Mouse (Mus musculus) heart, postnatal 36 days (tissue): ENCODE measurements around the gene Efcab14. TPM values are rescaled to one million over a fixed set of nuclear protein-coding genes. Genes with fewer than 3 reads are reported as not detected.

Source experiments
- DNase-seq, 2 experiments: peaks; one replicate each; pipeline ENCODE4 v3.0.0; 2021 to 2022
- intact Hi-C: fragments of 180-260 bp; cut with DNase I; formaldehyde crosslinking; loops from one replicate; pipeline ENCODE4 v1.15.1; 2025
- total RNA-seq, 2 experiments: library from RNA; stranded (reverse); gene quantifications; 2 replicates each; pipeline ENCODE4 v1.2.3; 2021

Efcab14 gene
- total RNA-seq, 2 experiments from 2014 or later = 38.1 to 40.8 TPM

- intact Hi-C loops = no loop called here
These were observed 30.3 kb downstream of the Efcab14 start for GRCm38 (mm10) chr4:115767647-115768467.

GRCm38 (mm10) chr4:115775056-115775455 lies 37.5 kb downstream of the Efcab14 start:
- intact Hi-C loops = no loop called here
- no peak for DNase-seq

More at GRCm38 (mm10) chr4:115767647-115768467, 30.3 kb downstream of the Efcab14 start:
- DNase-seq = no peak

- intact Hi-C loops = no loop called here
- DNase-seq = no peak
These were observed 40.1 kb downstream of the Efcab14 start for GRCm38 (mm10) chr4:115777627-115778026.

GRCm38 (mm10) chr4:115780269-115780668 lies 42.7 kb downstream of the Efcab14 start:
- no peak for DNase-seq
- intact Hi-C loops = no loop called here

- DNase-seq = no peak
- intact Hi-C loops = no loop called here
These were observed 43.4 kb downstream of the Efcab14 start, which contains the start of gene Tex38 for GRCm38 (mm10) chr4:115780918-115781317. Gene Tex38 (minus strand): TSS chr4:115781018.

GRCm38 (mm10) chr4:115782026-115782805 lies 44.7 kb downstream of the Efcab14 start:
- no peak for DNase-seq
- intact Hi-C loops = no loop called here

GRCm38 (mm10) chr4:115784769-115785510 lies 47.4 kb downstream of the Efcab14 start, which contains the start of gene Atpaf1:
Gene Atpaf1 (plus strand): TSS chr4:115784812.
- DNase-seq = peak; percentile 79 to 80
- intact Hi-C loops = loop anchor here (2.0 kb wide), 1 partner anchor 42 kb away; no protein-coding TSS in a partner anchor

- no peak for DNase-seq
- intact Hi-C loops = loop anchor here (2.0 kb wide), 1 partner anchor 41 kb away; no protein-coding TSS in a partner anchor
These were observed 48.0 kb downstream of the Efcab14 start for GRCm38 (mm10) chr4:115785511-115786034.

GRCm38 (mm10) chr4:115790864-115791263 lies 53.3 kb downstream of the Efcab14 start:
- no peak for DNase-seq

GRCm38 (mm10) chr4:115795360-115795759 lies 57.8 kb downstream of the Efcab14 start:
- no peak for DNase-seq
- intact Hi-C loops = no loop called here

More at GRCm38 (mm10) chr4:115790864-115791263, 53.3 kb downstream of the Efcab14 start:
- intact Hi-C loops = no loop called here

GRCm38 (mm10) chr4:115799981-115800380 lies 62.4 kb downstream of the Efcab14 start:
- intact Hi-C loops = no loop called here
- no peak for DNase-seq

- DNase-seq = no peak
- intact Hi-C loops = no loop called here
These were observed 74.8 kb downstream of the Efcab14 start for GRCm38 (mm10) chr4:115812326-115812725.

GRCm38 (mm10) chr4:115815606-115816005 lies 78.1 kb downstream of the Efcab14 start:
- no peak for DNase-seq
- intact Hi-C loops = no loop called here

GRCm38 (mm10) chr4:115820199-115820598 lies 82.7 kb downstream of the Efcab14 start:
- no peak for DNase-seq
- intact Hi-C loops = no loop called here

GRCm38 (mm10) chr4:115820944-115821343 lies 83.4 kb downstream of the Efcab14 start:
- intact Hi-C loops = no loop called here
- no peak for DNase-seq

- intact Hi-C loops = no loop called here
- no peak for DNase-seq
These were observed 83.9 kb downstream of the Efcab14 start for GRCm38 (mm10) chr4:115821431-115821830.

GRCm38 (mm10) chr4:115821928-115822327 lies 84.4 kb downstream of the Efcab14 start:
- DNase-seq = peak in 1 of 2 experiments; percentile 41
- intact Hi-C loops = no loop called here

- DNase-seq = no peak
- intact Hi-C loops = no loop called here
These were observed 86.6 kb downstream of the Efcab14 start for GRCm38 (mm10) chr4:115824178-115824577.

GRCm38 (mm10) chr4:115825271-115825670 lies 87.7 kb downstream of the Efcab14 start:
- no peak for DNase-seq
- intact Hi-C loops = no loop called here
